Mouse (Mus musculus): Measurements from ENCODE around the gene Ankrd55. TPM values are rescaled to one million over a fixed set of nuclear protein-coding genes. Genes with fewer than 3 reads are reported as not detected.
"Not testable (repeated sequence)": the region's sequence is repeated elsewhere in the genome, so short reads cannot be mapped to it uniquely, and the experiment has no call there.

The Ankrd55 gene
- polyA plus RNA-seq, 1 experiment from 2014 or later: 2.7 TPM

DNA sequence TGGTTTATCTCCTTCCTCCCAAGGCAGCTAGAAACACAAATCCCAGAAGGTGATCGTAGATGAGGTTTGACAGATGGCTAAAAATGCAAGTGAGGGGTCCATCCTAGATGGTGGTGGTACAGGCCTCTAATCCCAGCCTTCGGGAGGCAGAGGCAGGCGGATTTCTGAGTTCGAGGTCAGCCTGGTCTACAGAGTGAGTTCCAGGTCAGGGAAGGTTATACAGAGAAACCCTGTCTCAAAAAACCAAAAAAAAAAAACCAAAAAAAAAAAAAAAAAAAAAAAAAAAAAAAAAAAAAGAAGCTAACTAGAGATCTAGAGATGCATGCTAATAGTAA, 138.9 kb downstream of the Ankrd55 start:
- 81% methylated on average over 3 of the region's 4 CpGs for WGBS (ENCODE audit: missing documents)
- H3K79me2 ChIP-seq (ENCODE audit: inconsistent target); H3K36me3 ChIP-seq (ENCODE audit: inconsistent target); H3K4me3 ChIP-seq (ENCODE audit: inconsistent target); H3K27ac ChIP-seq: not testable (repeated sequence)

GRCm38 (mm10) chr13:112427521-112427920, 139.3 kb downstream of the Ankrd55 start:
- WGBS (ENCODE audit: missing documents): 65% methylated on average over 5 of the region's 15 CpGs
- no peak overlapping the region; the same call in 1 of the 2 replicates for H3K27ac ChIP-seq
- H3K79me2 ChIP-seq (ENCODE audit: inconsistent target): no peaks in the 10 kb centered on the region
- H3K4me3 ChIP-seq (ENCODE audit: inconsistent target): no peak overlapping the region
- no peaks in the 10 kb centered on the region for H3K36me3 ChIP-seq (ENCODE audit: inconsistent target)

- 7% methylated on average over 5 of the region's 5 CpGs for WGBS (ENCODE audit: missing documents)
- Histone ChIP-seq H3K36me3 (ENCODE audit: inconsistent target) (no peaks in the 10 kb centered on the region), H3K79me2 (ENCODE audit: inconsistent target) (no peaks in the 10 kb centered on the region), H3K4me3 (ENCODE audit: inconsistent target) (no peak overlapping the region), H3K27ac (peak overlapping the region; percentile 92)
Observed at GRCm38 (mm10) chr13:112433271-112433670, 145.0 kb downstream of the Ankrd55 start.

Other genes with a start within 250 kb of the Ankrd55 start
- gene Il6st, start 175.6 kb downstream of the Ankrd55 start, polyA plus RNA-seq (2018): 46.9 to 79.6 TPM (median 56.2 TPM) in 3 replicates

All from macrophage (primary cell).